Mouse (Mus musculus) spleen, embryonic (tissue): Measurements from ENCODE around the gene Gng12.

Experiments
- CTCF ChIA-PET: fragments of 350-600 bp; sonication (Branson Sonifier 250); formaldehyde crosslinking; loops from one replicate; lab custom pipeline; 2022; lab: Charles Lee

The Gng12 gene

DNA sequence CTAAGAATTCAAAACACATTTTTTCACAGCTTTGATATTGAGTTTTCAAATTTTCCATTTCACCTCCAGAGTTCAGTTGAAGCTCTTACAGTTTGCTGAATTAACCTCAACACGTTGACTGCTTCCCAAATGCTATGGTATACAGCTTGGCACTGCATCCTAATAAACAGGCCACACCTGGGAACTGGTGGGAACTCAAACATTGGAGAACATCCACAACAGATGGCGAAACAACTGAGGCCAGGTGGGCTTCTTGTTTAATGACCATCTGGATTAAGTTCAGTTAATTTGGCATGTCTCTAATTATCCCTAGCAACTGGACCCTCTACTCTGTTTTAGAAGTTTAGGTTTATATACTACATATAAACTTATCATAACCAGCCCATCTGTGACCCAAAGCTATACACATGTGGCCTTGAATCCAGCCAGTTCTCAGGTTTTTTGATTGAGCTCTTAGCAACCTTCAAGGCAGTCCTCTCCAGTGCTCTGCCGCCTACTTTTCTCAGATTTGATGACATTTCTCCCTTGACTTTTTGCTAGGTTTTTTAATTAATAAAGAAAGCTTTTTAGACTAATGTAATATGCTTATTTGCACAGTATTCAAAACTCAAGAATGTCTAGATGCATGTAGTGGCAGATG, 152.0 kb downstream of the Gng12 start:
- CTCF ChIA-PET, result no interaction called here

DNA sequence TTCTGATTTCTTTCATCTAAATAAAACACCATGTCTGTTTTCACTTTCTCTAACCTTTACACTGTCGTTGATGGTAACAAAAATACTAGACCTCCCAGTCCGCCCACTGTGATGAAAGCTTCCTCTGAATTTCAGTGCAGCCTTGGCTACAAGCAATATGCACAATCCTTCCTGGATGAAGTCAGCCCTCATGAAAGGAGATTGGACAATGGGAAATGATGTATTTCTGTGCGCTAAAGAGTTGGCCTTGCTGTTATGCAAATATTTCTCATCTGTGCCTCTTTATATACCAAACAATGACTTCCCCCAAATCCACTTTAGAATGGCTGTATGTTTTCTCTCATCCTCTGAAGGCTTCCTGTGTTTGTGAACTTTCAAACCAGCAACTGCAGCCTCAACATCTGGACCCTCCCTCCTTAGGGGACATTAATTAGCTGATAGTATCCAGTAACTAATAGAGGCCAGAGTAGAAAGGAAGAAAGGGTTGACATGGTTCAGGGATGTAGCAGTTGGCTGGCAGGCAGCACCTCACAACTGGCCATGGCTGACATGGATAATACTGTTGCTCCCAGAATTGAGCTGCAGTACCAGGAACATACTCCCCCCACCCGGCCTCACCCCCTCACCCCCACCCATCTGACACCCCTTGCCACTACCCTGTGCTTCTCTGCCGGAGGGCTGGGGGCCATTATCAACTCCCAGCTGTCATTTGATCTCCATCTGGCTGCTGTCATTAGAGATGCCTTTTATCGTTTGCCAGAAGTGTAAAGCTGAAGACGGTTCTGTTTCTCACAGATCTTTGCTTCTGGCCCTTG, 152.9 kb downstream of the Gng12 start:
- CTCF ChIA-PET, result no interaction called here

DNA sequence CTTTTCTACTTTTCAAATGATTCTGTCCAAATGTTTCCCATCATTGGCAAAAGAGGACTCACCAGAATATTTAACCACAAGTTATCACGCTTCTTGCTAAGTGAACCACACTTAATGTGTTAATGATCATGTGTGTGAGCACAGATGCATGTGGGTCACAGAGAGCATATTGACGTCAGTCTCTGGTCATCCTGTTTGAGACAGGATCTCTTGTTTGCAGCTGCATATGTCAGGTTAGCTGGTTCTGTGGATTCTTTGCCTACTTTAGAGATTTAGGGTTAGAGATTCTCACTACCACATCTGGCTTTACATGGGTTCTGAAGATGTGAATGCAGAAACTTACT, 153.5 kb downstream of the Gng12 start:
- CTCF ChIA-PET, result no interaction called here

DNA sequence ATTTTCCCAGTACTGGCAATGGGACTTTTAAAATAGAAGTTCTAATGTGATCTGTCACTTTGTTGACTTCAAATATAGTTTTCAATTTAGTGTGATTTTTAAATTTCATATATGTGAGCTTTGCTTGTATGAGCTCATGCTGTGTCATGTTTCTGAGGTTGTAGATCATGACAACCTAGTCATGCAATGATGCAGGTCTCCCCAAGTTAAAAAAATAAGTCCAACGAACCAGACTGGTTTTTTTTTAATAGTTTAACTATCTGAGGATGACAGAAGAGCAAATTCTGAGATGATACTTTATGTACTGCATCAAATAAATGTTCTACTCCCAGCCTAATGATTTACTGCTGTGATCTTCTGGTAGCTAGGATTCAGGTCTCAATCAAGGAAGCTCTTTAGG, 153.9 kb downstream of the Gng12 start:
- CTCF ChIA-PET, result no interaction called here

DNA sequence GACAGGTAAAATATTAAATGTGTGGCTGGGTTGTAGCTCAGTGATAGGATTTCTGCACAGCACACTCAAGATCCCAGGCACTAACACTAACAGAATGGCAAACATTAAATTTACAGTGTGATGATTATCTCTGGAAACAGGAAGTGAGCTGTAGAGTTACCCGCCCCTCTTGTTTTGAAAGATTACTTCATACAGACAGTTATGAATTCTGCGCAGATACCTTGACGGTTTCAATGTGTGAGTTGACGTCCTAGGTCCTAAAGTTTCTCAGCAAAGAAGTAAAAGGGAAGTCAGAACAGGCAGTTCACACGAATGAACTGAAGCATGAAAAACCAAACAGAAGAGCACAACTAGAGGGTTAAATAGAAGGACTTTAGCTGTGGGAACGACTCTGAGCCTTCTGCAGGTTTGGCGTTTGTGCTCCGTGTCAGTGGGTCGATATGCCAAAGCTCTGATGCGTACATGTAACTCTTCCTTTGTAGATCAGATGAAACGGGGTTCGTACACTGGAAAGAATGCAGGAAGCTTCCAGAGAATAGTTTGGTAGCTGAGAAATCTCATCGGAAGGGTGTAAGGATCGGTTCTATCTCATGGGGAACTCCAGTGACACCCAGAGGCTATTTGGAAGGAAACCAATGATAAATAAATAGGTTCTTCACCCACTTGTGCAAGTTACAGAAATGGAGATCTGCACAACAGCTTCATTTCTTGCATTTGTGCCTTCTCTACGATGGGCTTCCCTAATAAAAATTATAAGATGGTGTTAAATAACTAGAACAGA, 160.1 kb downstream of the Gng12 start:
- CTCF ChIA-PET, result no interaction called here

DNA sequence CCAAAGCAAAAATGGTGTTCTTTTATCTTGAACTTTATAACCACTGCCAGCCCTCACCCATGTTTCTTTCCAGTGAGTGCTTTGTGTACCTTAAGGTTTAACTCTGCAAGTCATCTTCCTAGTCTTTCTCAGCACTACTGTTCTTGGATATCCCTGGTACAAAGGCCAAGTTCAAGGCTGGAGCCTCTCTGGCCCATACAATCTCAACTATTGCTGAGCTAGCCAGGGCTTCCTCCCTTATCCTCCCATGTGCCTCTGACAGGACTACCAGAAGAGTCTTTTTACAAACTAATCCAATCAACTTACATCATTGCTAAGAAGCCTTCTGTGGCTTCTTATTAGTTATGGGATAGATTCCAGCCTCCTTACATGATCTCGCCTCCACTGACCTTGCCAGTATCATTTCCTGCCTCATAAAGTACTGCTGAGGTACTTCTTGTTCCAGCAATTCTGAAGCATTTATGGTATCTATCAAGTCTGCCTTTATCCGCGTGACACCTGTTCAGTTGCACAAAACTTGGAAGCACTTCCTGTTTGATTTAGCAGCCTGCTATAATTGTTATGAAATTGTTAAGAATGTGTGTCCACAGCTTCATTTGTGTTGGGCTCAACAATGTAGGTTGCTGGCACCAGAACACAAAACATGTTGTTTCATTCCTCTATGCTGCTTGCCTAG, 160.8 kb downstream of the Gng12 start:
- CTCF ChIA-PET, result no interaction called here

DNA sequence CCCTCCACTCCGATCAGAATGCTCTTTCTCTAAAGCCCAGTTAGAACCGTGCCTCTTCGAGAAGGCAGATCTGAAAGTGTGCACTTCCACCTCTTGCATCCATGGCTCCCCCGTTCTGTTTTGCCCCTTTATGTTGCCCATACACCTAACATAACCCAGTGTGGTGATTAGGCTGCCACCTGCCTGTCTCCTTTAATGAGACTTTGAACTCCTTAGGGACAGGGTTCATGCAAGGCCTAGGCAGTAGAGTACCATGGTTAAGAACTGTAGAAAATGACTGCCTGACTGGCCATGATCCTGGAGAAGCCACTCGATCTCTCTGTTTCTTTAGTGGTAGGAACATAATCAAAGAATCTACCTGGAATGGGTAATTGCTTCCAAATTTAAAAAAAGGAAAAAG, 161.4 kb downstream of the Gng12 start:
- CTCF ChIA-PET, result no interaction called here

DNA sequence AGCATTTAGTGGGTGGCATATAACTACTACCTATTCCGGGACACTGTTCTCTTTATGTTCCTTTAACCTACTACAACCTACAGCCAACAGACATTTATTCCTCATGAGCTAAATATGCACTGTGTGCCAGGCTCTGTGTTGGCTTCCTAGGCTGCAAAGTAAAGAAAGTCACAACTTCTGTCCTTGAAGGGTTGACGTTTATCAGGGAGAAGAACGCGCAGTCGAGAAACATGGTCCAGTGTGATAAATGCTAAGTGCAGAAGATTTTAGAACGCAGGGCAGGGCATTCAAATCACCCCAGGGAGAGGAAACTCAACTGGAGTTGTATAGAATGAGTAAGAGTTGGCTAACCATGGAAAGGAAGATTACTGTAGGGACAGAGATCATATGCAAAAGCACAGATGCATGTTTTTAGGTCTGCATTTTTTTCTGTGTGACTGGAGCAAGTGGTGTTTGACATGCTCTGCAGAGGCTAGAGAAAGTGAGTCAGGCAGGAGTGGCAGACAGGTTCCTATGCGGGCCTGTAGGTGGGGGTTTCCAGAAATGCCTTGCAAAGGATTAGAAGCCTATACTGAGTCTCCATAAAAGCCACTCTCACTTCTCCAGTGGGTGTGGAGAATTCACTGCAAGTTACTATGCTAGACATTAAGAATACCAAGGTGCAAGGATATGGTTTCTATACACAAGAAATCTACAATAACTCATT, 161.9 kb downstream of the Gng12 start:
- CTCF ChIA-PET, result no interaction called here

DNA sequence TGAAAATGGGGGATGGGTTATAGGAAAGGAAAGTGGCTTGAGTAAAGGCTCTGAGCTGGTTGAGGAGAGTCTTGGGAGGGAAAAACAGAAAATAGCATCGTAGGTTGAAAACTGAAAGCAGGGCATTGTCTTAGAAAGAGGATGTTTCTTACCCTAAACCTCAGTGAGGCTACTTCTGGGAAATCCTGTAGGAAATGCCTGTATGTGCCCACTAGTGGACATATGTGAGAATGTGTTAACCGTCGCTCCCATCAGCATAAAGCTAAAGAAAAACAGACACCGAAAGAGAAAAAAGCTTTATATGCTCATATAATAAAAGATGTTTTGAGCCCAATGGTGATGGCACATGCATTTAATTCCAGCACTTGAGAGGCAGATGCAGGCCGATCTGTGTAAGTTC, 163.9 kb downstream of the Gng12 start:
- CTCF ChIA-PET, result no interaction called here

DNA sequence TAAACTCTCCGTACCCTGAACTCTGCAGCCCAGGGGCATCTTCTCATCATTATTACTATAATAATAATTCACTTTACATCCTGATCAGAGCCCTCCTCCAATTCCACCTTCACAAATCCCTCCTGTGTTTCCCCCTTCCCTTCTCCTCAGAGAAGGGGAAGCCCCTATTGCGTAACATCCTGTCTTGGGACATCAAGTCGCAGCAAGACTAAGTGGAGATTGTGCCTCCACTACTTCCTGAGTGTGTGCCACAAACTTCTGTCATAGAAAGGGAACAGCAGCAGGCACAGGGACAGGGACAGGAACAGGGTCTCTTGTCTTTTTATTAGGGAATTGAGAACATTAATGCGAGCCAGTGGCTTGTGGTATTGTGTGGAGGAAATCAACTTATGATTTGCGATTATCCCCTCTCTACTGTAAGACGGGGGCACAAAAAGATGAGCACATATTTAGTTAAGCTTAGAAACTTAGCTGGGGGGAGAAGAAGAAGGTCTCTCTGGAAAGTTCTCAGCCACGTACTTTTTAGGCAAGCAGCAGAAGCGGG, 173.1 kb downstream of the Gng12 start:
- CTCF ChIA-PET, result no interaction called here

DNA sequence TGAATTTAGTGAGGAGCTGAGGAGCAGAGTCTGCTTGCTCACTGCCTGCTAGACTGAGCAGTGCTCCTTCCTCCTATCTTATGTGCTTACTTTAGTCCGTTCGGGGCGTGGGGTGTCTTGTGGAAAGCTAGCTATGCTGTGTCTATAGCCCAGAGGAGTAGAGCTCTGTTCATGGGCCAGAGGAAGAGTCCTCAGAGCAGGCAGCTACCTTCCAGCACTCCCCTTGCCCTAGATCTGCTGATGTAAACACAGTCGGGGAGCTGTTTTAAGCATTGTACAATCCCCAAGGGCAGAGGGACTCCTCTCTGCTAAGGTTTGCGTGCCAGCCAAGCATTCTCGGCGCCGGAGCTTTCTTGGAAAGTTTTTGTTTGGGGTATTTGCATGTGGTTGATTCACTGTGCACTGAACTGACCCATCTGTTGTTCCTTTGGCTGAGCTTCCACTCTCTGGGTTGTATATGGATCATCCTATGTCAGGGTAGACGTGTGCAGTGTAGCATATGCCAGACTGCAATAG, 173.7 kb downstream of the Gng12 start:
- CTCF ChIA-PET, result no interaction called here
